Mouse (Mus musculus) cerebellum, adult (tissue): ENCODE data around the gene Poldip3.
"Not testable (repeated sequence)": the region's sequence is repeated elsewhere in the genome, so short reads cannot be mapped to it uniquely, and the experiment has no call there.

Experiments
- ATAC-seq: cut with Nextera tagmentation; 2 replicates; pipeline ENCODE4 v1.9.2; 2017; ENCODE audit warnings: mild to moderate bottlenecking, moderate library complexity, mixed read lengths; ENCODE audit not compliant: insufficient number of reproducible peaks, low FRiP score, low TSS enrichment

Poldip3 gene

DNA sequence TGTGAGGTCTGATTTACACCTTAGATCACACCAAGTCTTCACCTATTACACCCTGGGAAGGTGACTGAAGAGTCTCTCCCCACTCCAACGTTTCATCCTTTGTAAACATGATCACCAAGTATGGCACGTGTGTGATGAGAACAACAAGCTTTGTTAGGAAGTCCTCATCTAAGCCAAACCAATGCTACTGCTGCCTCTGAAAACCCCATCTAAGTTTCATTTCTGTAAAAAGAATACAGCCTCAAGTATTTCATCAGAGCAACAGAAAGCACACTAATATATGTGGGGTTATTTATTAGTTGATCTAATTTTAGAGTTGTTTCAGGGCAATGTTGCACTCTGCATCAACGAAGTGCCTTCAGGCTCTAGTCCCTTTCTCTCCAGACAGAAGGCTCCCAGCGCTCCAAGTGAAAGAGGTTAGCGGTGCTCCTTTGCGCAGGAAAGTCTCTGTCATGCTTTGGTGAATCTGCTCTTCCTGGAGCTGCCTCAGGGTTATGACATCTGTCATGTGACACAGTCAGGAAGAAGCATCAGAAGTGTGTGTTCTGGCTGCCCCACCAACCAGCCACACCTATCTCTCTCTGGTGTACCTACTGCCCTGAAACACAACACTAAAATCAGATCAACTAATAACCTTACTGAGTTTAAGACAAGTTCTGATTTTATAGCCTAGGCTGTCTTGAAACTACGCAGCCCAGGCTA, 19.5 kb downstream of the Poldip3 start:
- no peak for ATAC-seq

DNA sequence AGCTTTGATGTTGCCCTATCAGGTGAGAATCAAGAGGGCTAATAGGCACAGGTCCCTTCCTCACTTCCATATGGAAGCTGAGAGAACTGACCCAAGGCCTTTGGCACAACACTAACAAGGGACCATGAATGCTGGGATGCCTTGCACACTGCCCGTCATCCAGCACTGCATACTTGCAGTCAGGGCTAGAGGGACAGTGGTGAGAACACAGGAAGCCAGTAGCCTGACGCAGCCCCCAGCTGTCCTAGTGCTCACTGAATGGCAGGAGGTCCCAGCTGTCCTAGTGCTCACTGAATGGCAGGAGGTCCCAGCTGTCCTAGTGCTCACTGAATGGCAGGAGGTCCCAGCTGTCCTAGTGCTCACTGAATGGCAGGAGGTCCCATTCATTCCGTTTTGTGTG, 22.1 kb downstream of the Poldip3 start:
- ATAC-seq = not testable (repeated sequence)

DNA sequence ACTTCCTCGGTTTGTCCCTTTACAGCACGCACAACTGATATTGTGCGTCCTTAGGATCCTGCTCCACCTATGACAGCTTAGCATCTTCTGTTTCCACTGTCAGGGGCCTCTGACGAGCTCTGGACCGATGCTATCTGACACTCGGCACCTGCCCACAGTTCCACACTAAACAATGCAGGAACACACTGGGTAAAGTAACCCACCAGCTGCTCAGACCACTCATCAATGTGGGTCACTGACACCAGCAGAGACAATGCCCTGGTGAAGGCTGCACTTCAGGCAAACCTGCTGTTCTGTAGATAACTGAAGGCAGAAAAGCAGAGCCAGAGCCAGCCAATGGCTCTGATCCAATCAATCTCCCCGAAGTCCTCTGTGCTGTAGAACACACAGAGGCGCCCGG, 22.6 kb downstream of the Poldip3 start:
- no peak for ATAC-seq

DNA sequence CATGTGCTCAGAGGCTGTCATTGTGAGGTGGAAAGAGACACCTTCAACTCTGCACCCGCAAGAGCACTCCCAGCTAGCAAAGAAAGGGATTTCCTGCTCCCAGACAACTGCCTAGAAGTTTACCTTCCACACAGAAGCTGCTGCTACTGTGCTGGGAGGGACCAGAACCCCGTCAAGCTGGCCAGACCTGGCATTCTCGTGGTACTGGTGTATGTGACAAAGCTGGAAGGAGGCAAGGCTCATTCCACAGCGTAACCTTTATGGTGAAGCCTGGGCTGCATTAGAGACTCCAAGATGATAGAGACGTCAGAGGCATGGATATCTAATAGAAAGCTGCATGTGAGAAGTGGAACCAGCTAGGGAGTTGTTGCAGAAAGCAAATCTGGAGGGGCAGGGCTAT, 24.6 kb downstream of the Poldip3 start:
- no peak for ATAC-seq

DNA sequence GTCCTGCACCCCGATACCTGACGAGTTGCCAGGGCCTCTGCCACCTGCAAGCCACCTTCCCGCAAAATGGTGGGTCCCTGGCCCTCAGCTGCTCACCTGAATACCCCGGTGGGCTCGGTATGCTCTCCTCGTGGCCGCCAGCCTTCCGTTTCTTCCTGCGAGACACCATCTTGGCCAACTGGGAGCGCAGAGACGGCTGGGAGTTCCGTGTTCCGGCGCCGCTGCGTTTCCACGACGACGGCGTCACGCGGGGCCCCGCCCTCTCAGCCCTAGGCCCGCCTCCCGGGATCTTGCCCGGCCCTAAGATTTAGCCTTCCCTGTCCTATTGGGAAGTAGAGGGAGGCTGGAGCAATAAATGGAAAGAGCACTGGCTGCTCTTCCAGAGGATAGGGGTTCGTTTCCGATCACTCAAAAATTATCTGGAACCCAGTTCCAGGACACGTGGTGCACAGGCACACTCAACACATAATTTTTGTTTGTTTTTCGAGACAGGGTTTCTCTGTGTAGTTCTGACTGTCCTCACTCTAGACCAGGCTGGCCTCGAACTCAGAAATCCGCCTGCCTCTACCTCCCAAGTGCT, 26.5 kb downstream of the Poldip3 start, which contains the start of gene Rrp7a:
Rrp7a (minus strand) TSS at position 236 of the 580 bp plus-strand sequence.
- peak; percentile 81 for ATAC-seq

DNA sequence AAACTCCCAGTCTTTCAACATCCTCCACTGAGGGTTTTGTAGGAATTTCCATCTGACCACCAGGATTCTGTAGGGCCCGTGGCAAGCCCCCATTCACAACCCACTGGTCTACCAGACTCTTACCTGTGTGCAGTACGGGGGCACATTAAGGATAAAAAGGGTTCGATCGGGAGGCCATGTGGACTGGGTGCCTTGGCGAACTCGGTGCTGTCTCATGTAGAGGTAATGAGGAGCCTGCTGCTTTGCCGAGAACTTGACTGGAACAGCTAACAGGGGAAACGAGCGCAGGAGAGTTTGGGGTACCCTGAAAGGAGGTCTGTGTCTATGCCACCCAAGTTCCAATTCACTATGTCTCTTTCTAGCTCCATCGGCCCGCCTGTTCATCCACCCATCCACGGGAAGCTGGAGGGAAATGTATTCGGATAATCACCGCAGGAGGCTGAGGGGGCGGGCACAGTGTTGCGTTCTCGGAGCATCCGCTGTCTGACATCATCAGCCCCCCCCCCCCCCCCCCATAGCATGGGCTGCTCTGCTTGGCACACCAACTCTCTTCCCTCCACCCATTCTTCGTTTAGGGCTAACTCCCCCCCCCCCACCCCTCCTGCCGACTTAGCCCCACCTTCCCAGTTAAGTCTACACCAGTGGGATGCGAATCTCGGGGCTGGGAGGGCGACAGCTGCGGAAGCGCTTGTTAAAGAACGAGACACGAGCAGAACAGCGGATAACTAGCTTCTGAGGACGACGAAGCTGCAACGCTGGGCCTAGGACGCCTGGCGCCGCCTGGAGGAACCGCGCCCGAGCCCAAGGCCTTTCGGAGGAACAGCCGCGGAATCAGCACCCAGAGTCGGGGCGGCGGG, 27.2 kb downstream of the Poldip3 start:
- ATAC-seq = peak; percentile 27; the same call in 1 of the 2 replicates

DNA sequence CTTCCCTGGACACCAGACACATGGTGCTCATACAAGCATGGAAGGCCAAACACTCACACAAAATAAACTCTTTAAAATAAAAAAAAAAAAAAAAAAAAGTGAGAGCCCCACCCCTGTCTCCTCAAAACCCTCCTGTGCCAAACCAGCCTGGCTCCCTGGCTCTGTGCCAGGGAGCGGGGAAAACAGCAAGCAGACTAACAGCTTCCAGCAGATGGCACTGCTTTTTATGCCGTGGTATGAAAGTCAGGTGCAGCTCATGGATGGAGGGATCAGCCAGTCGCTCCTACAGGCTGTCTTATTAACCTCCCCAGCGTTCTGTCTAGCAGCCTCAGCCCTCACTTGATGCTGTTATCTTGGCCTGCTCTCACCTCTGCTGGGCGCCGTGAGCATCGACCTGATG, 30.8 kb downstream of the Poldip3 start:
- no peak for ATAC-seq

DNA sequence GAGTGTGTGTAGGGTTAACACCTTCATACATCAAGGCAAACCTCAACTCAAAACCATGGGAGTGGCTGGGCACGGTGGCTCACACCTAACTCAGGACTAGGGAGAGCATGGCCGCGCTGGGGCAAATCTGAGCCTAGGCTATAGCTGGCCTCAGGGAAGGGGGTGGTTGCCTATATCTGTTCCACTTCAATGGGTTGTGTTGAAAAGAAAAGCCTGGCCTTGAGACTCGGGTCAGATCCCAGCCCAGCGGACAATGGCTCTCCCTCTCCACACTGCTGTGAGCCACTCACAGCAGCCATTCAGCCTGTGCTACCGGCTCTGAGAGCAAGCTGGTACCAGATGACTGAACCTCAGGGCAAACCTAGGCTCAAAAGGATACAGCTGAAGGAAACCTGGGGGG, 34.1 kb downstream of the Poldip3 start:
- ATAC-seq = no peak

DNA sequence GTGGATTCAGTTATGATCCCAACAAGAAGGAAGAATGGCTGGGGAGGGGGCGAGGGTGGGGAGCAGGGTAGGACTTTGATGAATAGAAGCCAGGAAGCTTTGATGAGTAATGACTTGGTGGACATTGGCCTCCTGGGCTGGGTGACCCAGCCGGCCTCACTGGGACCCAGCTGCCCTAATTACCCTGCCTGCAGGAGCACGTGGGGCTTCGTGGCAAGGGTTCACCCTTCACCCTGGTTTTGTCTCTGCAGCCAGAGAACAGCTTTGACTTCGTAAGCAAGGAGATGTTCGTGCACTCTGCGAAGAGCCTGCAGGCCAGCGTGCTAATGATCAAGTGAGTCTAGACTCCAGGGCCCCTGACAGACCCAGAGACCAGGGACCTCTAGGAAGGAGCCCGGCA, 35.1 kb downstream of the Poldip3 start:
- no peak for ATAC-seq

DNA sequence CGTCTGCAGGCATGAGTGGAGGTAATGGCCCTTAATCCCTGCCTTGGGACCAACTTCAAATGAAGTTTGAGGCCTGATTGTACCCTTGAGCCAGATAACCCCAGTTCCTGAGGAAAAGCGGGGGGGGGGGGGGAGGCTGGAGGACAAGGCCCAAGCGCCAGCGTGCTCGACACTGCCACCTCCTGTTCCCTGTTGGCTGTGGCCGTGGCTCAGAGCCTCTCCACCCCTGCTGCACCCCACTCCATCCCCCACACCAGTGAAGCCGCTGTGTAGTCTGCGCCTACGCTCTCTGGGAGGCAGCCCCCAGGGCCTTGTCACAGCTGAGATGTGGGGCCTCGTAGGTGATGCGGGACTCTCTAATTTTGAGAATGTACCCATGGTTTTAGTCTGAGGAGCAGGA, 36.3 kb downstream of the Poldip3 start:
- no peak for ATAC-seq

DNA sequence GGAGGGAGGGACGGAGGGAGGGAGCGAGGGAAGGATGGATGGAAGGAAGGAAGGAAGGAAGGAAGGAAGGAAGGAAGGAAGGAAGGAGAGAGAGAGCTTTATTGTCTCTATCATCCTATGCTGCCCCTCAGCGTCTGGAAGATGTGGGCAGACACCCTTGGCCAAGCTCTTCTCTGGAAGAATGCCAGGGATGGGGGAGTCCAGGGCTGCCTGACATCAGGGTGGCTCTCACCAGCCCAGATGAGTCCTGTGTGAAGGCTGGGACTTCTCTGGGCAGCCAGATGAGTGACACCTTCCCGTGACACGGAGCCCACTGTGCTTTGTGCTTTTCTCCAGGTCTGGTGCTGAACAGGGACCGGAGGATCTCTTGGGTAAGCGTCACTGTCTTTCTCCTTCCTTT, 37.3 kb downstream of the Poldip3 start:
- ATAC-seq = no peak

DNA sequence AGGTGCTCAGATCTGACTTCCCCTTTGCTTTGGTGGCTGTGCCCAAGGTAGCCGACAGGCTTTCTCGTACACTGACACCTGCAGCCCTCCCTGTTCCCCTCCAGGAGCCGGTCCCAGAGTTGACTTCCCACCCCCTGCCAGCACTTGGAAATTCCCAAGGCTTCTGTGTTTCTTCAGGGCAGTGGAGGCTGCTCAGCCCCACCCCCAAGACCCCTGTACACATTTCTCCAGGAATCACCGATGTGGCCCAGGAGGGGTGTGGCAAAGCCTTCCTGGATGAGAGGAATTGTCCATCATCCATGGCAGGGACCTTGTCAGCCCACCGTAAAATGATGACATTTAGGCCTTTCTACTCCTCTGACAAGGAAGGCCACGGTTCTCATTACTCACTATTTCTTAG, 37.9 kb downstream of the Poldip3 start:
- no peak for ATAC-seq

DNA sequence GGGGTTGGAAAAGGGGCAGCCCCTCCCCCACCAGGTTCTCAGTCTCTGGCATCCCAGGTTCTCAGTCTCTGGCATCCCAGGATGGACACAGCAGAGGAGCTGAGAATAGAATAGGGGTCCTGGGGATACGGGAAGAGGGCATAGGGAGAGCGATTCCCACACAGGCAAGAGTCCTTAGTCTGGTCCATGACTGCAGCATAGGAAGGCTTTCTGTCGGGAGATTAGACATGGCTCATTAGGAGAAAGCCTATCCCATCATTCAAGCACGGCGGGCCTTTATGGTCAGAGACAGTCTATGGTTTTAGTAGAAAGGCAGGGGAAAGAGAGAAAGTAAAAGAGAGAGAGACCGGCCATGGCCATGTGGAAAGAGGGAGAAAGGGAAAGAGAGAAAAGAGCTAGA, 41.4 kb downstream of the Poldip3 start:
- no peak for ATAC-seq

DNA sequence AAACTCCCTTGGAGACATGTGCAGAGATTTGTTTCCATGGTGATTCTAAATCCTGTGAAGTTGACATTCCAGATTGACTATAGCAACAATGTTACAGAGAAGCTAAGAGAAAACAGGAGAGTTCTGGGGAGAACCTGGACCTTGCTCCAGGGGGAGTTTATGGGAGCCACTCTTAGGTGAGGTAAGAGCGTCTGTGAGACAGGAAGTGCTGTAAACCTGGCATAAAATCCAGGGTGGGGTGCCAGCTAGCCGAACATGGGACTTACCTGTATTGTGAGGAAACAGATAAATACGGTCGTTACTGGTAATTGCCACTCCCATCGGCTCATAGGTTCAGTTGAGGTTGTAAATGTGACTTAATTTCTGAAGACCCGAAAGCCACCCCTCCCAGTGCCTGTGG, 42.8 kb downstream of the Poldip3 start:
- no peak for ATAC-seq

DNA sequence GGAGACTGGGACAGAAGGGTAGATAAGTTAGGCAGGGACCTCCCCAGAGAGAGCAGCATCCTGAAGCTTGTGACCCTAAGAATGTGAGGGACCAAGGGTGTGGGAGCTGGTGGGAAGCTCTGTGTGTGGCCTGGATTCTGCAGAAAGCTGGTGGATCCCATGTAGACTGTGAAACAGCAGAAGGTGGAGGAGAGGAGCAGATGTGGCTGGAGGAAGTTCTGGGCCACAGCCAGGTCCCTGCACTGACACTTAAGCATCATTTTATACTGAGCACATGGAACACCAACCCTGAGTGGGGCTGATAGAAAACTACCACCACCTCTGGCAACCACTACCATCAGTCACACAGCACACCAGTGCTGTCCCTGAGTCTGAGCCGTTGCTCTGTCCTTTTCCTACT, 46.1 kb downstream of the Poldip3 start:
- ATAC-seq = no peak

DNA sequence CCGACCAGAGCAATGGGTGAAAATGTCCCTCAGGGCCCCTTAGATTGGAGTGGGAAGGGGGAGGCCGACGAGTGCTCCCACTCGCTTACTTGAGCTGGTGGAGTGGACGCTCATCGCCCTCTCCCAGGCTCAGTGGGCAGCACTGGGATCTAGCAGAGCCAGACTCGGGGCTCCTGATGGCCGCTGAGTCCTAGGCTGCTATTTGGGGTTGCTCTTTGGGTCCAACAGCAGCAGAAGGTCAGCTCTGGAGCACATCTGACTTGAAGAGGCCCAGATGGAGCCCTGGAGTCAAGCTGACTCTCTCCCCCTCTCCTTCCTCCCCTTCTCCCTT, 48.9 kb downstream of the Poldip3 start:
- ATAC-seq = no peak

DNA sequence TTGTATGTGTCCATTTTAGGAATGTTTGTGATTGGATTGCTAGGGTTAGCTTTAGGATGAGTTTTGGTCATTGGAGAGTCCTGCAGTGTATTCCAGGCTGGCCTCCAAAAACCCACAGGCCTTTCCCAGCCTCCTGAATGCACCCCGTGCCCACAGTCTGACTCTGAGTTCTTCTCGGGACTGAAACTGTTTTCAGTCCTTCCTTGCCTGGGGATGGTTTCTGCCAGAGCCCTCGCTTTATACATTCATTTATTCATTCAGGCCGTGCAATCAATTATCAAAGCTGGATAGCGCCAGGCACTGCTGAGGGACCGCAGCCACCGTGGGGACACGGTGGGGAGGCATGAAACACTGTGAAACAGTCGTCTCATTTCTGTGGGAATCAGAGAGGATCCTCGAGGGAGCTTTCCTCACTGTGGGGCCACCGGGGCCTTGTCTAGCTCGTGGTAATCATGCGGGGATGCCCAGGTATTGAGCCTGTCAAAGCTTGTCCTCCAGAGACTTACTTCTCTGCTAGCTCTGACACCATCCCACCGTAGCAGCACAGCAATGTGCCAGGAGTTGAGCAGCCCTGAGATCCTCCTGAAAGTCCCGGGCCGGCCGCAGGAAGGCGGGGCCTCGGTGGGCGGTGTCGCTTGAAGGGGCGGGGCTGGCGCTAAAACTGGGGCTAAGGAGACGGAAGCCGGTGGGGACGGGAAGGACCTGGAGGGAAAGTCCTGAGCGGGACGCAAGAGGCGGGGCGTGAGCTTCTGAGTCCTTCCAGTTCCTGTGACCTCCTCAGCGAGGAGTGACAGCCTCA, 49.5 kb downstream of the Poldip3 start:
- no peak for ATAC-seq

DNA sequence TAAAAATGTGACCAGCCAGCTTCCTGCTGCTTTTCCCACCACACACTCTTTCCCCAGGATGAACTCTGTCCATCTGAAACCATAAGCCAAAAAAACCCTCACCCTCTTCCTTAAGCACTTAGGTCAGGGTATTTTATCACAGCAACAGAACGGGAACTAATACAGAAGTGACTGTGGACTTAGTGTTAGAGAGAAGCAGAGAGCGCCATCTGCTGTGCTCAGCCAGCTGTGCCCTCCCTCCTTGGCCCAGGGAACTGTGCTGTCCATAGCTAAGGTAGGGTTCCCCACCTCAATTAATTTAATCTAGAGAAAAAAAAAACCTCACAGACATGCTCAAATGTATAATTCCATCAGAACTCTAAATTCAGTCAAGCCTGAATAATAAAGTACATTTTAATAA, 53.2 kb downstream of the Poldip3 start:
- no peak for ATAC-seq

DNA sequence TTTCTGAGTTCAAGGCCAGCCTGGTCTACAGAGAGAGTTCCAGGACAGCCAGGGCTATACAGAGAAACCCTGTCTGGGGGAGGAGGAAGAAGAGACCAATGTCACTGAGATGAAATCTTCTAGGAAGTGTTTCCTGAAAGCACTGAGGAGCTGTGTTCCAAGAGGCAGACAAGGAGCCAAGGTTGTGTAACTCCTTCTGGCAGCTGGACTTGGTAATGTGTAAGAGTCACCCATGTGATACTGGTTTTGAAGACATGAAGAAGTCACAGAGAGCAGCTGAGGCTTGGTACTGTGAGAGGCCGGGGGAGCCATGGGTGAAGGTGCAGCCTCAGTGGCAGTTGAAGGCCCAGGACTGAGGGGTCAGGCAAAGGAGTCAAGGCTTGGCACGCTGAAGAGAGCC, 55.5 kb downstream of the Poldip3 start:
- no peak for ATAC-seq

DNA sequence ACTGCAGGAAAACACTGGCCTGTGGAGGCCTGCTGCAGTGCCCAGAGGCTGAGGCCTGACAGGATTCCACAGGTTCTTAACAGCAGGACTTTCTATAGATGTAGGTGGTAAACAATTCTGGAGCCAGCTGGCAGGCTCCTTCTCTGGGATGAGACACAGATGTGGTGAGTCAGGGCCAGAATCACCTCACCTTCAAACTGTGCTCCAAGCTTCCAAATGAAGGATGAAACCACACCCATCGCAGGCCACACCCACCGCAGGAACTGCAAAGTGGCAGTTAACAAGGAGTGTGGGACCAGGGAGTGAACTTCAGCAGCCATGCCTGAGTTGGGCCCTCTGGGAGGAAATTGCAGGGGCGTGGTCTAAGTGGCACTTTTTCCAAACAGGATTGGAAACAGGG, 58.3 kb downstream of the Poldip3 start:
- no peak for ATAC-seq

DNA sequence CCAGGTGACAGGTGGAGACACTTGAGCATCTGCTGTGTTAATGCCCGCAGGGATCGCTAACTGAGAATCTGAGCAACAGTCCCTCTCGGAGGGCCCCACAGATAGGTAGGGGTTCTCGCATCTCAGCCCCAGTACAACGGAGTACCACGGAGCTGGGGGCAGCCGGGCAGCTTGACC, 59.9 kb downstream of the Poldip3 start, which contains the start of gene Serhl:
Serhl (plus strand) TSS at position 78 of the 177 bp plus-strand sequence.
- no peak for ATAC-seq
